Mouse (Mus musculus) B cell, adult 2 months (primary cell): Measurements from ENCODE around the gene Psenen.

Source experiments
- DNase-seq, 2 experiments: peaks; one replicate each; pipeline ENCODE4 v3.0.0; 2022

Gene Psenen

DNA sequence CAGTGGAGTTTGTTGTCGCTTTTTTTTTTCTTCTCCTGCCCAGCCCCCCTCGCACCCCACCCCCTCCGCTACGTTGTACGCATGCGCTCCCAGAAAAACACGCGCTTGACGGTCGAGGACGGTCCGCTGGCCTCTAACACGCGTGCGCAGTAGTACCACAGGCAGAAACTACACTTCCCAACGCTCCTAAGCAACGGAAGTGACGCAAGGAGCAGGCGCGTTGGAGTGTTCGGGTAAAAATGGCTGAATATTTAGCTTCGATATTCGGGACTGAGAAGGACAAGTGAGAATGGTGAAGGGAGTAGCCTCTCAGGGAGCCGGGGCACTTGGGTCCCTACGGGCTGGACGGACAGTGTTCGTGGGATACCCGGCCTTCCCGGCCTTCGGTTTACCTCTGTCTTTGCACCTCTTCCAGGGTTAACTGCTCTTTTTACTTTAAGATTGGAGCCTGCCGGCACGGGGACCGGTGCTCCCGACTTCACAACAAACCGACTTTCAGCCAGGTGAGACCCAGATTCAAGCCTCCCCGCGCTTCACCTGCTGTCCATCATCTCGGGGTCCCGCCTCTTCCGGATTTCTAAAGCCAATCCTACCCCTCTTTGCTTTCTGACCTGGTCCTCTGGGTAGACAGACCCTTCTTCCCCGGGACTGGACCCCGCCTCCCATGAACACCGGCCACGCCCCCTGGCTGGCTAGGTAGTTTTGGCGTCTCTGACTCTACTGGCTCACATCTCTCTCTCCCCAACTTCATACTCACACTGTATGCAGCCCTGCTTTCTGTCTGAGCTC is at the start of gene Psenen, which contains the start of the genes U2af1l4 and Gm49396:
TSS of gene Psenen (minus strand) at position 511 of the 789 bp plus-strand sequence.
TSS of gene U2af1l4 (plus strand) at position 185 of the 789 bp plus-strand sequence.
TSS of gene Gm49396 (plus strand) at position 228 of the 789 bp plus-strand sequence.
- peak; percentile 92 to 93 for DNase-seq

DNA sequence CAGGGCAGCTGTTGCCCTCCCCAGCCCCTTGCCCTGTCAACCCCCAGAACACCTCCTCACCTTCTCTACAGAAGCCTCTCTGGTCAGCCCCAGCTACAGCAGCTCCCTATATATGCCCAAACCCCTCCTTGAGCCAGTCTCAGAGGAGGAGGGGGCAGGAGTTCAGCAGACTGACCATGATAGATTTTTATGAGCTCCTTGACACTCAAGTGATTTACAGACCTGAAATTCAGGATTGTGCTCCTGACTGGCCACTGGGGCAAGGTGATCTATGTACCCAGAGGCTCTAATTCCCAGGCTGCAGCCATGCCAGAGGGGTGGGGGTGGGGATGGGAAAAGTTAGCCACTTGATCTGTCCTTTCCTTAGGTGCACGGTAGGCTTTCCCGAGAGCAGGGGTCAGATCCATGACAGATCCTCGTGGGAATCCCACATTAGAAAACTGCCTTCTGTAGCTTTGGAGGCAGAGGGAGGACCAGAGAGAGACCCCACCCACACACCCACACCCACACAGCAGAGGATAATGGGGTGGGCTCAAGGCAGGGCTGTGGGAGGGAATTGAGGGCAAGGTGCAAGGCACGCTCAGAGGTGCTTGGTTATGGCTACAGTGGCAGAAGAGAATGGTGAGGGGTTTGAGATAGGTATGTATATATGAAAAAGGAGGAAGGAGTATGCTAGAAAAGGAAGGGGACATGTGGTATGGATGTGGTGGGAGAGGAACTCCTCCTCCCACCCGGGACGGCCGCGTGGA is 49.4 kb upstream of the Psenen start, which contains the start of gene Upk1a:
TSS of gene Upk1a (minus strand) at position 194 of the 749 bp plus-strand sequence.
- DNase-seq: no peak

DNA sequence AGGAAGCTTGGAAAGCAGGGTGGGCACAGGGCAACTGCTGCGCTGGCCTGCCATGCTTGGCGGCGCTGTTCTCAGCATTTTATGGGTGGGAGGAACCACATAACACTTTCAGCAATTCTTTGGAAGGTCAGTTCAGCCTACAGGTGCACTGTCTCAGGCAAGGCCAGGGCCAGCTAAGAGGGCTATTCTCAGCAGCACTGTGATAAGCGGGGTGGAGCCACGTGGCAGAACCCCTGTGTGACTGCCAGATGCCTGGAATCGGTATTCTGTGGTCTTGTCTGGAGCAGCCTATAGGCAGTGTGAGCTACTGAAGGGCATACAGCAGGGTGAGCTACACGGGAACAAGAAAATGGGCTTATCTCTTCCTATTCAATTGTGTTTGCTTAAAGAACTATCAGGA is 46.6 kb upstream of the Psenen start:
- no peak for DNase-seq

DNA sequence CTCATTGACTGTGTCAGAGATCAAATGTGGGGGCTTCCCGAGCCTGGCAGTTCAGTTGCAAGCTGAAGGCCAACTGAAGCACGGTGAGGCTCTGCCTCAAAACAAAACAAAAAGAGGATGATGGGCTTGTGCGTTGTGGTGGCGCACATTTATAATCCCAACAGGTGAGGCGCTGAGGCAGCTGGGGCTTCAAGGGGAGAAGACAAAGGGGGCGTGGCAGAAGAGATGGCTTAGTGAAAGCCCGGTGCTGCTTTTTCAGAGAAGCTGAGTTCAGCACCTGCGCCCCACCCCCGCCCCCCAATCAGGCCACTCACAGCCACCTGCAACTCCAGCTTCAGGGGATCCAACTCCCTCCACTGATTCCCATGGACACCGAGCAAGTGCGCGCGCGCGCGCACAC is 45.0 kb upstream of the Psenen start:
- DNase-seq: no peak

DNA sequence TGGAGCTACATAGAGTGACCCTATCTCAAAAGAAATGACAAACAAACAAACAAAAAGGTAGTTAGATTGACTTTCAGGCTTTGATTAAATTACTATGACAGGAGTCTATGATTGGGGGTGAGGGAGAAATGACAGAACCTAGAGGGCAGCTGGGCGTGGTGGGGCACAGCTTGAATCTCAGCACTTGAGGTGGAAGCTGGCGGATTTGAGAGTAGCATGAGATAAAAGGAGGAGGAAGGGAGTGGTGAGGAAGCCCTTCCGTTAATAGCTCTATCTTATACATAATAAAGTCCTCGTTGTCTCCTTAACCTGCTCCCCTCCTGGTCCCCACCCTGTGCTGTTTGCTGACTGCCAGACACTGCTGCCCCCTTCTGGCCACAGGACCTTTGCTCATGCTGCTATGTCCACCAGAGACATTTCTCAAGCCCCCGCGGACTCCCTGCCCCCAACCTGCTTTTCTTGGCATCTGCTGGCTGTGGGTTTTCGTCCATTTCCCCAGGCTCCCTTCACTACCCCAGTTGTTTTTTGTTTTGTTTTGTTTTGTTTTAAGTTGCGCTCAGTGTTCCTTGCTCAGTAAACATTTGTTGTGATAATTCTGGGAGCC is 44.4 kb upstream of the Psenen start:
- DNase-seq: peak; percentile 76 to 79

DNA sequence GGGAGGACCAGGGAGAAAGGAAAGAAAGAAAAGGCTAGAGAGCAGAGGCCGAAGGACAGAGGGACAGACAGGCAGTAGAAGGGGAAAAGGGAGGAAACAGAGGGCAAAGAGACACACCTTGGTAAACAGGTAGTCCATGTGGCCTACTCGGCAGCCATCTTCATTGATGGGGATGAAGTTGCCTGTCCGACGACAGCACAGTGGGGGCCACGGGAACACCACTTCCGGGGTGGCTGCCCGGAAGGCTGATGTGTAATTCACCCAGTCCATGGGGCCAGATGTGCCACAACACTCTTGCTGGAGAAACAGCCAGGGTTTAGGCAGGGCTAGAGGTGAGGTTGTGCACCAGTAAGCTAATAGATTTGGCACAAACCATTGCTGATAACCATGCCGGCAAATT is 41.5 kb upstream of the Psenen start:
- no peak for DNase-seq

DNA sequence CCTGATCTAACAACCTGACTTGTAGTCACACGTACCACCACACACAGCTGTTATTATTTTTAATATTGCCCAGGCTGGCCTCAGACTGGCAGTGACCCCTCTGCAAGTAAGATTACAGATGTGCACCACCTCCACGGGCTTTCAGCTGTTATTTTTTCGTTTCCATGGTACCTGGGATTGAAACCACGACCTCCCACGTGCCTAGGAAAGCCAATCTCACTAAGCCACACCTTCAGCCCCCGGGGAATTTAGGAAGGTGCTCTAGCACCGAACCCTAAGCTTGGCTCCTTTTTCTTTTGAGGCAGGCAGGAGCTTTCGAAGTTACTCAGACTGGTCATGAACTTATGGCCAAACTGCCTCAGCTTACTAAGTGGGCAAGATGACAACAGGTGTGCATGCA is 41.0 kb upstream of the Psenen start:
- DNase-seq: no peak

DNA sequence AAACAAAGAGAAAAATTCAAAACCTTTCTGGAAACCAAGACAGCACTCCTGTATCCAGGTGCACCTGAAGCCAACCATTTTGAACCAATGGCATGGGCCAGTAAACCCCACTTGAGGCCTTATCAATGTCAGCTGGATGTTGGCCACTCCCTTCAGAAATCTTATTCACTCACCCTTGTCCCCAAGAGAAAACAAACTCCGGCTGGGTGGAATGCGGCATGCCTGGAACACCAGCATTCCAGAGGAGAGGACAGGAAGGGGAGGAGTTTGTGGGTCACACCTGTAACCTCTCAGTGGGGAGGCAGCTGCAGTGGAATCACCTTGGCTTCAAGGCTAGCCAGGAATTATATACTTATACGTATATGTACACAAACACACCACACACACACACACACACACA is 39.2 kb upstream of the Psenen start:
- no peak for DNase-seq

DNA sequence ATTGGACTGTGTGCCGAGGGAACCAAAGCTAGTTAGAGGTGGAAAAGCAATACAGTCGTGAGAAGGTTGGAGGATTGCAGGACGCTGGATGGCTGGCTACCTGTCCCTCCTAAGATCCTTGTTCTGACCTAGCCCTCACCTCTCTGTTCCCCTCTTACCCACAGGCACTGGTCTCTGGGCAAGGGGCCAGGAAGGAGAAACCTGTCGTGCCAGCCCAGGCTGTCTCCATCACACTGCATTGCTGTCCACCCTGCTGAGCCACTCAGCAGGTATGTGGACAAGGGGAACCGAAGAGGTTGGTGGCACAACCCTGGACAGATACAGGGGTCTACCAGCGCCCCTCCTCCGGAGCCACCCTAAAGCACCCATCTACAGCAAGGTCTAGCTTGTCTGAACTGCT is 37.2 kb upstream of the Psenen start:
- no peak for DNase-seq

DNA sequence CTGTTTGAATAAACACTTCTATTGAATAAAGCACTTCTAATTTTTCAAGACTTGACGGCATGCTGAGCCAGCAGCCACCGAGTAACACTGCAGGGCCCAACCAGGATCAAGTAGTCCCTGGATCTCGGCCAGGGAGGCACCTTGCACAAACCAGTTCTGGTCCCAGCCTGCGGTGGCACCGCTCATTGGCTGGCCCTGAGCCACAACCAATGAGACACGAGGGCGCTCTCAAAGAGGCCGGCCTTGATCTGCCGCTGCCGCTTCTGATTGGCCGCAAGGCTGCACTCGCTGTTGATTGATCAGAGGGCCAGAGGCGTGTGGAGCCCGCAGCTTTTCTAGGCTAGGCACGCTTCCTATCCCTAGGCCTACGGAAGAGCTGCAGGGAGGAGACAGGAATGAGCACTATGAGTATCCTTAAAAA is 36.5 kb upstream of the Psenen start:
- peak; percentile 48 to 51 for DNase-seq

DNA sequence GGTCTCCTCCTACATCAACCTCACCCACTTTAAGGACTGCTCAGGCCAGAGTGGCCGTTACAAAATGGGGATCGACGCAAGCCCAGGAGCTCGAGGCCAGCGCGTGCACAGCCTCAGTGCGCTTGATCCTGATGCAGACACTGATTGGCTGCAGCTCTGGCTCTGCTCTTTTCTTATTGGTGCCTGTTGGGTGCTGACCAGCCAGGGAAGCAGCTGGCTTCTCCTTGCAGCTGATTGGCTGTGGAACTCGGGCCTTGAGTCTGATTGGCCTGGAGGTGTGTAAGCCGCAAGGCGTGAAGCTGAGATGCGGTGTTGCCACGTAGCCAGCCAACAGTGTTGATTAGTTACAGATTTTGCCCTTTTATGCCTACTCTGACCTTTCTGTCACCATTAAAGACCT is 35.4 kb upstream of the Psenen start, which contains the start of gene Zbtb32:
TSS of gene Zbtb32 (minus strand) at position 124 of the 400 bp plus-strand sequence.
- no peak for DNase-seq

DNA sequence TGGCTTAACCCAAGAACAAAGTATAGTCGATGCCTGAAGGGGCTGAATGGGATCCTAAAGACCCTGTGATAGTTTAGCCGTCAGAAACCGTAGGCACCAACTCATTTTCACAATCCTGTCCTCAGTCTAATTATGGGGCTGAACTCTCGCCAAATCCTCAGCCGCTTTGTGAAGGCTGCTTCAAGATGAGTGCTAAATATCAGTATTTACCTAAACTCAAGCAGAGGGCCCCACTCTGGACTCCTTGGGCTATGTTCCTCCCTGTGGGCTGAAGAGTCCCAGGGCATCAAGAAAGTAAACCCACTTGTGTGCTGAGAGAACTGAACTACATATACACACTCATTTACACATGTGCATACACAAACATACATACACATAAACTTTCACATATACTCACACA is 33.4 kb upstream of the Psenen start:
- no peak for DNase-seq

DNA sequence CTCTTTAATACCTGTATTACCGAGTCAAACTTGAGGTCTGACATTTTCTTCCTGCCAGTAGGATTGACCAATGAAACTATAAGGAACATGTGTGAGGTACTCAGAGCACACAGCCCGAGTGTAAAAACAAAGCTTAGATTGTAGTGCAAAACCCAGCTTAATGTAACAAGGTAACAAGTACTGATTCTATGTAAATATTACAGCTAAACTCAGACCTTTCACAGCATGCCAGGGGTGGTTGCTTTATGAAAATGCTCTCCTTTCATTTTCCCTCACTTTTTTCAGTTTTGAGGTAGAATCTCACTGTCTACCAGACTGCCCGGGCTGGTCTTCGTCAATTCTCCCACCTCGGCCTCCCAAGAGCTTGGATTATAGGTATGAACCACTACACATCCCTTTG is 32.7 kb upstream of the Psenen start:
- no peak for DNase-seq

DNA sequence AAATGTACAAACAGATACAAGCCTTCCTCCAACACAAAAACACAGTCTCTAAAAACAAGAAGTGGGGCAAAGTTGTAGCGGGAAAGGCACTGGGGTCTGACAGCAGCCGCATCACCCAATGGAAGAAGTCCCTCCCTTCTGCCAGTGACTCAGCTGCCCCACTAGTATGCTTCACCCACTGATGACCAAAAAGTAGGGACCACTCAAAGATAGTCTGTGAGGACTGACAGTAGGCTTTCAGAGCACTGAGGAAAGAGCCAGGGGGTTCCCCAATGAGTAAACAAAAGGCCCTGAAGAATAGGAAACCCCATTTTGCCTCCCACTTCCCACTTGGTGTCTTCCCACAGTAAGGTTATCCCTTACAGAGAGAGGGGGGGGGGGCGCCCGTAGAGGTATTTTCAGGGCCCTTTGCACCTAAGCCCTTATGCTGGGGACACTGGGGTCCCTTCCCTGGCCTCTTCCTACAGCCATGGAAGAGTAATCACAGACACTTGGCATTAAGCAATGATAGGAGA is 31.1 kb upstream of the Psenen start:
- peak; percentile 23 to 34 for DNase-seq

DNA sequence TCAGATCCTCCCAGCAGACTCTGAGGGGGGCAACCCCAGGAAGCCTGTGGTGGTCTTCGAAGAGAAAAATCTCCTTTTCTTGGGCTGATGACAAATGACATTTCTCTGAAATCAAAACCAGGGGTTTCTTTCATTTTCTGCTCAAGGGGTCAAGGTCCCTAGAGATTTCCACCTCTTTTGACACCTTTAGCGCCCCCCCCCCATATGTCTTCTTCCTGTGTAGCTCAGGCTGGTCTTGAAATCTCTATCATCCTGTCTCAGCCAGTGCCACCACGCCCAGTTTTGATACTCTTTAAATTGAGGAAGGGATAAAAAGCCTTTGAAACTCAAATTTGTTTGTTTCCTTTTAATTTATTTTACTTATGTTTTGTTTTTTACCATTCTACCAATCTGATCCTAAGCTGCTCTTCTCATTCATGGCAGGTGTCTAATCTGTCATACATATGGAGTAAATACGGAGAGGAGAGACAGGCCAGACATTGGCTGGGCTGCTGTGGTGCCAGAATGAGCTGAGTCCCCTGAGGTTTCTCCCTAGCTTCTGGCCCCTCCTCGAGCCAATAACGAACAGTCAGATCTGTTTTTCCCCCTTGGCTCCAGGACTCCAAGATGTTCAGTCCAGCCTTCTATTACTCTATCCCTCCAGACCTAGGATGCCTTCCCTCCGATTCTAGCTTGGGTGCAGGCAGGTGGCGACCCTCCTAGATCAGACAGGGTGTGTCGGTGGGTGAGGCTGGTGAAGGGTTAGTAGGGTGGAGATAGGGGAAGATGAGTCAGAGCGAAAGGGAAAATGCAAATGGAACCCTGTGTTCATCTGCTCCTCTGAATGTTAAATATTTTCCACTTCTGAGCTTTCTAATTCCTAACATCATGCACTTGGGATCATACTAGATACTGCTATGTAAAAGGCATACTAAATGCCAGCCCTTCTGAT is 30.4 kb upstream of the Psenen start:
- peak; percentile 34 for DNase-seq

DNA sequence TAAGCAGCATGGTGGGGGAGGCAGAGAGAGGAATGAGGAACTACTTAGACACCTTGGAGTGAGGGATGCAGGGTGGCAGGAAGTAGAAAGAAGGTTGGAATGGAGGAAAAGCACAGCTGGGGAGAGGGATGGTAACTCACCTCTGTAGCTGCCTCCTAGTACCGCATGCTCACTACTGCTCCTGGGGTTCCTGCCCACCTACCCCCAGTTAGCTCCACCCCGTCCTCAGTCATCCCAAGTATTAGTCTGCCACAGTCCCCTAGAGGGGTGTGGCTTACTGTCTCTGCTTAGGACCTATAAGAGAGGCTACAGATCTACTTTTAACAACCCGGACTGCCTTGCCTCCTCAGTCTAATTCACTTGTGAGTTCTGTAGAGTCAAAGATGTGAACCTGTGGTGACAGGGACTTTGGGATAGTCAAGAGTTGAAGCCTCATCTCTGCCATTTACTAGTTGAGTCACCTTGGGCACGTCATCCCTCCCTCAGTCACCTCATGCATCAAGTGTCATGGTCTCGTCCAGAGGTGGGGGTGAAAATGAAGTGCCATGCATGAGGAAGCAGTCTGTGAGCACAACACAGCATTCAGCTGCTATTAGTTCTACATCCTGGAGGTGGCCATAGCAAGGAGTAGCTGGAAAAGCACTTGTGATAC is 29.5 kb upstream of the Psenen start:
- DNase-seq: peak in 1 of 2 experiments; percentile 11

DNA sequence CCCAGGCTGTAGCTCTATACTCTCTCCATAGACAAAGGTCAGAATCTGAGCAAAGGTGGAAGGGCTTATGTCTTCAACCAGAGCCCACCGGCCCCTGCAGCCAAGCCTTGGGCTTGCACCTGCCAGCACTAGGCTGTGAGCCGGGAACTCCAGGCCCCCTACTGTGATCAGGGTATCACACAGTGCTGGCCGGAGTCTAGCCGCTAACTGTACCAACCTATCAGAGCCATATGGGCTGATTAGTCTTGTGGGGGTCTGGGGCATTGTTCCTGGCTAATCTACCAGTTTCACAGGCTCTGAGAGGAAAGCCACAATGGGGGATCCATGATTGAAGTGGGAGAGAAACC is 28.2 kb upstream of the Psenen start:
- DNase-seq: no peak

DNA sequence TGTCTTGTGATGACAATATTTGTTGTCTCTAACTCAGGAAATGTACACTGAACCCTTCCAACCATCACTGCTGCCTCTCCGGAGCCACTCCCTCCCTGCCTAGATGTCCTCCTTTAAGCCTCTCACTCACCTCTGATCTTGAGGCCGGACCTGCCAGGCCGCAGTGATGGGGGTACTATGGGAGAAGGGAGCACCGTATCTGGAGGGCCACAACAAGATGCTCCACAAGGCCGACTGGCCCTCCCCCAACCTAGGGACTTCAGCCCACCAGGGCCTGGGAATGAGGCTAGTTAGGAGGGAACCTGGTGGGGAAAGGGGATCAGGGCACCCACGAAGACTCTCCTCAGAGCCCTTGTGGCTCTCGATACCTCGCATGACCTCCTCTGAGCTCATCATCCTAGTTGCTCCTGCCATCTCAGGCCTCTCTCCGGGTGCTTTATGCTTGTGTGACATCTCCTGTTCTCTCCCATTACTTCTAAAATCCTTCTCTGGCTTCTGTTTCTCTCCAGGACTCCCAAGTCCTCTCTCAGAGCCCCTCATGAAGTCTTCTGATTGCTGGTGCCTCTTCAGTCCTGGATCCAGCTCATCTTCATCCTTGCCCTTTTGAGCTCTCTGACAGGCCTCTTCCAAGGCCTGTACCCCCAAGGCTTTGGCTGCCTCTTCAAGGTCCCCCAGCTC is 27.6 kb upstream of the Psenen start:
- no peak for DNase-seq

DNA sequence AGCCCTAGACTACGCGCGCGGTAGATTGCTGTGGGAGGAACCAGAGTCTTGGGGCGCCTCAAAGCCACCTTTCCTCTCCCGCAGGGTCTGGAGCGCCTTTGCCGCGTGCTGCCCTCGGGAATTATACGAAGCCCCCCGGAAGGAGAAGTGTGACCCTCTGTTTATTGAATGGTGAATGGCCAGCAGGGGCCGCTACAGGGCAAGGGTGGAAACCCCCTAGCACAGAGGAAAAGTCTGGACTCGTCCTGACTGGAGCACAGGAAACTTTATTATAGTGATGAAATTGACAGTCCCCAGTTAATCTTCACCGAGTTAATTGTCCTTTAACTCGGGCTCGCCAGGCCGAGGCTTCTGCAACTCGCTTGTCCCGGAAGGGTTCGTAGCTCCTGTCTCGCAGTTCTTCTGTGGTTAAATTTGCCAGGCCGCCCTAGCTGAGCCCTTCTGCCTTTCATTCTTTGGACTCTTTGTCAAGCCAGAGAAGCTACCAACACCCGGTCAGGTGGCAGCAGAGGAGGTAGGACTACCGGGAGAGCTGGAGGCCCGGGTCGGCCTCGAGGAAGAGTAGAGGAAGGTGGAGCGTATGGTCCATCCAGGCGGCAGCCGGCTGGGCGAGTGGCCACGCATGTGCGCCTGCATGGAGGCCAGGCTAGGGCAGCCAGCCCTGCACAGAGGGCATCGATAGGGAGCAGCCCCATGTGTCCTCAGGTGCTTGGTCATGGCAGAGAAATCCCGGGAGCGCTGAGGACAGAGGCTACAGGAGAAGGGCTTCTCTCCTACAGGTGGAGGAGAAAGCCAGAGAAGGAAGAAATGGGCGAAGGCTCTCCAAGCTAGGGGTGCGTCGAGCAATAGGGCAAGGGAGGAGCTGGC is 26.2 kb upstream of the Psenen start:
- DNase-seq: peak; percentile 79 to 83
